In the genomic region with DNA sequence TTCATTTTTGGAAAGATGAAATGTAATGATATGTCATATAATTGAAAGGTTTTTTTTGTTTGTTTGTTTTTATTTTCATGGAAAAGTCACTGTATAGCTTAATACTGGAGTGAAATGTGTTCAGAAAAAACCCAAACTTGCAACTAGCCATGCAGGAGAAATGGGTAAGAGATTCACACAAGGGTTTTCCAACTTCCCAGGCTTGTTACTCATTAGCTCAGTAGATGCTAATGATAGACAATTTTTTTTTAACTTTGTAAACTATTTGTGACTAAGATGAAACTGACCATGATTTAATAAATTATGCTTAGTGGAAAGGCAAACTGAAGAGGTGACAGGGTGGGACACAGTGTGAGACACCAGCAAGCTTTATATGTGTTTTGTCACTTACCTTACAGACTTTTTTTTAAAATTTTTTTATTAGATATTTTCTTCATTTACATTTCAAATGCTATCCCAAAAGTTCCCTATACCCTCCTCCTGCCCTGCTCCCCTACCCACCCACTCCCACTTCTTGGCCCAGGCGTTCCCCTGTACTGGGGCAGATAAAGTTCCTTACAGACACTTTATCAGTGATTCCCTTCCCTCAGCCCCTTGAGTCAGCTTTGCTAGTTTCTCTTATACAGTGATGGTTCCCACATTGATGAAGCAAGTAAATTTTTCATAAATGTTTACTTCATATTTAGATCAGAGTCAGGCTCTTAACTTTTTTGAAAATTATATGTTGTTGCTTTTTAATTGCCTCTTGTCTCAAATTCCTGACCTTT, we compare ENCODE assay signal across 24 mouse cellular contexts. TPM values are rescaled to one million over a fixed set of nuclear protein-coding genes. Genes with fewer than 3 reads are reported as not detected.
A peak's percentile ranks its signal among the peaks of the same experiment; 100 is the strongest.
DNase-seq lines count a peak whose midpoint lies in the region; ATAC-seq and TF ChIP-seq lines count a peak whose summit lies in the region.
"Had no signal": no experiment of that assay in that cellular context is flagged by ENCODE, and none has a peak within 500 bp of the region (broad histone marks: within the 10 kb centered on the region; RNA-seq: fewer than 3 reads in every experiment).

No protein-coding gene starts in this region.

- H3K36me3 ChIP-seq in liver, postnatal 0 days (replicated peaks; ENCODE audit: insufficient read depth, low read length), result no peaks in the 10 kb centered on the region
- no peaks in the 10 kb centered on the region for H3K36me3 ChIP-seq in liver, embryonic 11.5 days (ENCODE audit: control insufficient read depth, insufficient read depth, low read length)
- no peaks in the 10 kb centered on the region for H3K36me3 ChIP-seq in liver, embryonic 13.5 days
- no peaks in the 10 kb centered on the region for H3K36me3 ChIP-seq in liver, embryonic 16.5 days (ENCODE audit: control insufficient read depth, insufficient read depth)
- H3K36me3 ChIP-seq in hindbrain, postnatal 0 days (ENCODE audit: insufficient read depth, low read length), result no peaks in the 10 kb centered on the region
- H3K36me3 ChIP-seq: forebrain, embryonic 10.5 days; hindbrain, embryonic 10.5 days; hindbrain, embryonic 13.5 days had no signal

- H3K9ac ChIP-seq in liver, postnatal 0 days (replicated peaks), result no peak overlapping the region
- no peak overlapping the region for H3K9ac ChIP-seq in liver, embryonic 11.5 days (ENCODE audit: low read depth, low read length)
- H3K9ac ChIP-seq in liver, embryonic 13.5 days, result no peak overlapping the region
- no peak overlapping the region for H3K9ac ChIP-seq in liver, embryonic 16.5 days (ENCODE audit: low read depth, low read length)
- no peak overlapping the region for H3K9ac ChIP-seq in hindbrain, postnatal 0 days (replicated peaks; ENCODE audit: low read length)
- H3K9ac ChIP-seq: forebrain, embryonic 13.5 days; hindbrain, embryonic 13.5 days had no signal

- ATAC-seq in liver, postnatal 0 days, result no peak
- ATAC-seq in liver, embryonic 11.5 days (replicated peaks; ENCODE audit: low FRiP score), result peak; percentile 87
- peak; percentile 95 for ATAC-seq in liver, embryonic 13.5 days (ENCODE audit: low read depth)
- ATAC-seq in liver, embryonic 16.5 days (ENCODE audit: low read depth), result peak; percentile 60; the same call in 1 of the 2 replicates
- no peak for ATAC-seq in hindbrain, postnatal 0 days
- ATAC-seq: activated CD4-positive, CD25-positive, alpha-beta regulatory T cell, adult 4 months; CD4-positive, CD25-positive, alpha-beta regulatory T cell, adult 4 months; forebrain, embryonic 13.5 days; forebrain, embryonic 16.5 days; hindbrain, embryonic 16.5 days had no signal

- TF ChIP-seq CTCF in liver, postnatal 0 days (IDR thresholded peaks at IDR 0.05; ENCODE audit: low read depth), result no peak
- TF ChIP-seq CTCF in hindbrain, postnatal 0 days (IDR thresholded peaks at IDR 0.05; ENCODE audit: low read depth), result no peak

- no peaks in the 10 kb centered on the region for H3K27me3 ChIP-seq in liver, postnatal 0 days (ENCODE audit: insufficient read depth, low read length)
- no peaks in the 10 kb centered on the region for H3K27me3 ChIP-seq in liver, embryonic 11.5 days (replicated peaks; ENCODE audit: control insufficient read depth, insufficient read depth, low read length)
- no peaks in the 10 kb centered on the region for H3K27me3 ChIP-seq in liver, embryonic 13.5 days
- H3K27me3 ChIP-seq in liver, embryonic 16.5 days (ENCODE audit: control insufficient read depth, insufficient read depth, low read depth, low read length), result no peaks in the 10 kb centered on the region
- H3K27me3 ChIP-seq in hindbrain, postnatal 0 days (ENCODE audit: insufficient read depth, low read length), result no peaks in the 10 kb centered on the region
- H3K27me3 ChIP-seq: forebrain, embryonic 13.5 days; hindbrain, embryonic 13.5 days had no signal

- no peak overlapping the region for H3K4me2 ChIP-seq in liver, postnatal 0 days (ENCODE audit: low read depth, low read length)
- no peak overlapping the region for H3K4me2 ChIP-seq in liver, embryonic 11.5 days
- H3K4me2 ChIP-seq in liver, embryonic 13.5 days, result no peak overlapping the region
- H3K4me2 ChIP-seq in liver, embryonic 16.5 days (ENCODE audit: low read depth, low read length), result no peak overlapping the region
- H3K4me2 ChIP-seq in hindbrain, postnatal 0 days (ENCODE audit: low read depth, low read length), result no peak overlapping the region
- H3K4me2 ChIP-seq: forebrain, embryonic 13.5 days; heart, embryonic 11.5 days; hindbrain, embryonic 13.5 days had no signal

- H3K27ac ChIP-seq in liver, postnatal 0 days (ENCODE audit: low read depth), result no peak overlapping the region
- no peak overlapping the region for H3K27ac ChIP-seq in liver, embryonic 11.5 days (ENCODE audit: low read depth, low read length)
- H3K27ac ChIP-seq in liver, embryonic 13.5 days, result no peak overlapping the region
- no peak overlapping the region for H3K27ac ChIP-seq in liver, embryonic 16.5 days (ENCODE audit: low read length)
- H3K27ac ChIP-seq in hindbrain, postnatal 0 days, result no peak overlapping the region
- H3K27ac ChIP-seq: forebrain, embryonic 10.5 days; forebrain, embryonic 13.5 days; gastrocnemius, adult 2 months; hindbrain, embryonic 10.5 days; hindbrain, embryonic 13.5 days had no signal

- DNase-seq in liver, result peak; percentile 23
- no peak for DNase-seq in liver, postnatal 0 days
- DNase-seq in liver, embryonic 11.5 days (ENCODE audit: low spot score), result no peak
- DNase-seq in liver, embryonic 13.5 days, result peak; percentile 13
- DNase-seq in hindbrain, postnatal 0 days (ENCODE audit: low spot score), result no peak
- DNase-seq in frontal cortex, adult 2 months (ENCODE audit: extremely low spot score in 1 of 2, low spot score in 1 of 2), result no peak
- DNase-seq: adrenal gland, postnatal 10 days; adrenal gland, postnatal 36 days; cerebellum, adult 18-20 months; cerebellum, adult 9-10 months; cerebellum, postnatal 14 days; gastrocnemius, adult 2 months; gastrocnemius, postnatal 14 days; heart, postnatal 36 days had no signal

- no peak overlapping the region for H3K4me3 ChIP-seq in liver, postnatal 0 days (ENCODE audit: low read depth, low read length)
- H3K4me3 ChIP-seq in liver, embryonic 11.5 days (ENCODE audit: low read depth, low read length), result no peak overlapping the region
- H3K4me3 ChIP-seq in liver, embryonic 13.5 days (replicated peaks), result no peak overlapping the region
- H3K4me3 ChIP-seq in liver, embryonic 16.5 days (ENCODE audit: low read depth, low read length), result no peak overlapping the region
- H3K4me3 ChIP-seq in hindbrain, postnatal 0 days (ENCODE audit: low read length), result no peak overlapping the region
- H3K4me3 ChIP-seq: forebrain, embryonic 10.5 days; forebrain, embryonic 13.5 days; gastrocnemius, adult 2 months; hindbrain, embryonic 10.5 days; hindbrain, embryonic 13.5 days had no signal

- 48% methylated on average over 1 of the region's 1 CpGs for WGBS in liver, postnatal 0 days (ENCODE audit: insufficient replicate concordance)
- WGBS in liver, embryonic 11.5 days, result 38% methylated on average over 1 of the region's 1 CpGs
- WGBS in liver, embryonic 13.5 days (ENCODE audit: insufficient replicate concordance), result 19% methylated on average over 1 of the region's 1 CpGs
- 31% methylated on average over 1 of the region's 1 CpGs for WGBS in liver, embryonic 16.5 days (ENCODE audit: insufficient replicate concordance)
- WGBS in hindbrain, postnatal 0 days, result 100% methylated on average over 1 of the region's 1 CpGs

- no peak for TF ChIP-seq EP300 in liver, postnatal 0 days (IDR thresholded peaks at IDR 0.05; ENCODE audit: low read depth)

- H3K9me3 ChIP-seq in liver, postnatal 0 days (ENCODE audit: low read length), result no peaks in the 10 kb centered on the region
- H3K9me3 ChIP-seq in liver, embryonic 11.5 days (ENCODE audit: control insufficient read depth, low read length), result no peaks in the 10 kb centered on the region
- H3K9me3 ChIP-seq in liver, embryonic 13.5 days (replicated peaks), result no peaks in the 10 kb centered on the region
- H3K9me3 ChIP-seq in liver, embryonic 16.5 days (replicated peaks; ENCODE audit: control insufficient read depth, low read length), result no peaks in the 10 kb centered on the region
- H3K9me3 ChIP-seq in hindbrain, postnatal 0 days (ENCODE audit: low read length), result no peaks in the 10 kb centered on the region
- H3K9me3 ChIP-seq: forebrain, embryonic 10.5 days; forebrain, embryonic 13.5 days; hindbrain, embryonic 10.5 days; hindbrain, embryonic 13.5 days had no signal

- no peaks in the 10 kb centered on the region for H3K4me1 ChIP-seq in liver, postnatal 0 days (ENCODE audit: insufficient read depth)
- H3K4me1 ChIP-seq in liver, embryonic 11.5 days (replicated peaks; ENCODE audit: control insufficient read depth, insufficient read depth, low read length), result peaks cover 5% of the 10 kb centered on the region
- peaks cover 22% of the 10 kb centered on the region for H3K4me1 ChIP-seq in liver, embryonic 13.5 days (replicated peaks)
- no peaks in the 10 kb centered on the region for H3K4me1 ChIP-seq in liver, embryonic 16.5 days (ENCODE audit: control insufficient read depth, low read depth, low read length)
- H3K4me1 ChIP-seq in hindbrain, postnatal 0 days (ENCODE audit: insufficient read depth, low read length), result no peaks in the 10 kb centered on the region
- H3K4me1 ChIP-seq: forebrain, embryonic 10.5 days; forebrain, embryonic 13.5 days; hindbrain, embryonic 10.5 days; hindbrain, embryonic 13.5 days had no signal

RNA-seq across cellular contexts. Expression of gene Pde4d, which starts 30.8 kb away (rescaled TPM):
- polyA plus RNA-seq in liver, postnatal 0 days (2015; fragmentation: Nextera tagmentation; extraction: Ambion mirVana), result 5.4 and 6.1 TPM in 2 replicates
- 19.0 and 20.3 TPM in 2 replicates for polyA plus RNA-seq in liver, embryonic 11.5 days (2014; fragmentation: Nextera tagmentation; extraction: Ambion mirVana)
- polyA plus RNA-seq in liver, embryonic 13.5 days (2015; fragmentation: Nextera tagmentation; extraction: Ambion mirVana), result 11.7 and 11.8 TPM in 2 replicates
- 12.5 and 12.9 TPM in 2 replicates for polyA plus RNA-seq in liver, embryonic 16.5 days (2015; fragmentation: Nextera tagmentation; extraction: Ambion mirVana)
- total RNA-seq in hindbrain, postnatal 0 days (2014; rRNA removed), result 77.1 and 86.6 TPM in 2 replicates
- polyA plus RNA-seq in hindbrain, postnatal 0 days (2015; fragmentation: Nextera tagmentation; extraction: Ambion mirVana), result 19.3 and 21.6 TPM in 2 replicates
- 40.3 and 43.7 TPM in 2 replicates for polyA plus RNA-seq in frontal cortex, adult 2 months (2012; rRNA removed)

Comparison
In these comparisons a context has a peak if more than half of its experiments do, and no peak if none do; other contexts are left out.
1. DNase-seq: peak in liver (single experiment) and liver, embryonic 13.5 days (single experiment); none in liver, postnatal 0 days (single experiment), liver, embryonic 11.5 days (single experiment), hindbrain, postnatal 0 days (single experiment) and frontal cortex, adult 2 months (0 of 2).
2. ATAC-seq: peak in liver, embryonic 11.5 days (single experiment), liver, embryonic 13.5 days (single experiment) and liver, embryonic 16.5 days (single experiment); none in liver, postnatal 0 days (single experiment) and hindbrain, postnatal 0 days (single experiment).